Mouse (Mus musculus) liver, embryonic 11.5 days (tissue): ENCODE results near the gene Vmn2r82. TPM values are rescaled to one million over a fixed set of nuclear protein-coding genes. Genes with fewer than 3 reads are reported as not detected.
"Not testable (repeated sequence)": the region's sequence is repeated elsewhere in the genome, so short reads cannot be mapped to it uniquely, and the experiment has no call there.

Source experiments
- ATAC-seq: fragments of 200-750 bp; cut with Nextera tagmentation; replicated peaks from 2 replicates; pipeline ENCODE4 v1.8.0; 2017; ENCODE audit warnings: moderate number of reproducible peaks, mild to moderate bottlenecking, moderate TSS enrichment, moderate library complexity; ENCODE audit not compliant: low FRiP score
- DNase-seq: peaks from one replicate; pipeline ENCODE4 v3.0.0-alpha.2; 2017; ENCODE audit warnings: low spot score
- H3K27ac ChIP-seq: fragments of 300-500 bp; sonication (generic); 2 replicates; pipeline ENCODE4 v1.5.1; 2014; ENCODE audit warnings: mild to moderate bottlenecking, low read depth, low read length, control low read depth
- H3K27me3 ChIP-seq: fragments of 300-500 bp; sonication (generic); replicated peaks from 2 replicates; pipeline ENCODE4 v1.6.1; 2014; ENCODE audit warnings: low read length, mixed read lengths; ENCODE audit not compliant: control insufficient read depth, insufficient read depth
- H3K36me3 ChIP-seq: fragments of 300-500 bp; sonication (generic); 2 replicates; pipeline ENCODE4 v1.6.1; 2014; ENCODE audit warnings: mild to moderate bottlenecking, low read length, moderate library complexity, mixed read lengths; ENCODE audit not compliant: control insufficient read depth, insufficient read depth
- H3K4me1 ChIP-seq: fragments of 300-500 bp; sonication (generic); replicated peaks from 2 replicates; pipeline ENCODE4 v1.6.1; 2014; ENCODE audit warnings: low read length, mixed read lengths; ENCODE audit not compliant: control insufficient read depth, insufficient read depth
- H3K4me2 ChIP-seq: fragments of 300-500 bp; sonication (generic); 2 replicates; pipeline ENCODE4 v1.6.1; 2014; ENCODE audit warnings: mild to moderate bottlenecking, control low read depth, moderate library complexity
- H3K4me3 ChIP-seq: fragments of 300-500 bp; sonication (generic); 2 replicates; pipeline ENCODE4 v1.5.1; 2014; ENCODE audit warnings: low read depth, low read length, control low read depth
- H3K9ac ChIP-seq: fragments of 300-500 bp; sonication (generic); 2 replicates; pipeline ENCODE4 v1.6.1; 2014; ENCODE audit warnings: low read depth, low read length, control low read depth
- H3K9me3 ChIP-seq: fragments of 300-500 bp; sonication (generic); 2 replicates; pipeline ENCODE4 v1.6.1; 2016; ENCODE audit warnings: low read length, inconsistent platforms, mixed read lengths; ENCODE audit not compliant: control insufficient read depth
- WGBS: fragments of 180-500 bp; shearing (Covaris S2); extraction: QIAGEN DNeasy Blood & Tissue Kit; methylation state at CpG from one replicate; pipeline ENCODE4 v1.1.7; 2014; 5-methylcytosine and 5-hydroxymethylcytosine counted together
- polyA plus RNA-seq: library from polyadenylated mRNA; unstranded; fragments of >200 nt; fragmentation: Nextera tagmentation; extraction: Ambion mirVana; gene quantifications from 2 replicates; pipeline ENCODE4 v1.2.1, GENCODE M21; 2014

Gene Vmn2r82
- polyA plus RNA-seq: not detected in 2 replicates

DNA sequence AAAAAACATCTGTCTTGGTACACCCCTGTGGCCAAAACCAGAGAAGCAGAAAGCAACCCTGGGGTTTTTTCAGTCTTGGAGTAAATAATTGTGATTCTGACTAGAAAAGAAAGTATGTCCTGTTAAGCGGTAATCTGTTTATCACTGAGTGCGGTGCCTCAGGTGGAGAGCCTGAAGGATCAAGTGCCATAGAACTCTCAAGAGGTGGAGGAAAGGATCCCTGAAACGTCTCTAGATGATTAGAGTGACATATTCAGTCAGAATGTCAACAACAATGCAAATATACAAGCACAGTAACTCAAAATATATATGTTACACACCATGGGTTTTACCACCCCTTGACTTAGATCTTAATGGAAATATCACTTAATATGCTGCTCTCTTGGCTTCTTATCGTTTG is at the start of gene Vmn2r82:
TSS of gene Vmn2r82 (plus strand) at position 301 of the 400 bp plus-strand sequence.
- 75% methylated on average over 4 of the region's 4 CpGs for WGBS

GRCm38 (mm10) chr10:79322033-79322736 is 34.1 kb upstream of the Vmn2r82 start:
- not testable (repeated sequence) for H3K36me3 ChIP-seq, H3K4me1 ChIP-seq, DNase-seq, H3K4me2 ChIP-seq, H3K9me3 ChIP-seq, H3K27me3 ChIP-seq, H3K9ac ChIP-seq, ATAC-seq, H3K27ac ChIP-seq
- 6% methylated on average over 16 of the region's 16 CpGs for WGBS
- H3K4me3 ChIP-seq: peak overlapping the region; percentile 17; the same call in 1 of the 2 replicates

More for the DNA sequence above, at the start of gene Vmn2r82:
- H3K4me2 ChIP-seq, H3K36me3 ChIP-seq, H3K27me3 ChIP-seq, H3K4me1 ChIP-seq, H3K4me3 ChIP-seq, H3K27ac ChIP-seq, H3K9ac ChIP-seq, DNase-seq, H3K9me3 ChIP-seq, ATAC-seq: not testable (repeated sequence)

DNA sequence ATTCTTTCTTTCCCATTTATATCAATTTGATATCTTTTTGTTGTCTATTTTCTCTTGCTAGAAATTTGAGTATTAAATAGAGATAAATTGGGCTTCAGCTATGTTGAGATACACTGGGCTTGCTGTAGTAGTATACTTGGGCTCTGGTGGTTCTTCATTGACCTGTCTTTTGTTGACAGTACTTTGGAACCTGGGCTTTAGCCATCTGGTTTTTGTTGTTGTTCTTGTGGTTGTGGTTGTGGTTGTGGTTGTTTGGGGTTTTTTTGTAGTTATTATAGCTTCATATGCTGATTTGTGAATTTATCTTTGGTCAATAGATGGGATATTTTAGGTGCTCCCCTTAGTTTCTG is 33.6 kb upstream of the Vmn2r82 start:
- H3K4me3 ChIP-seq: no peak overlapping the region
- H3K9ac ChIP-seq: no peak overlapping the region
- no peak overlapping the region for H3K27ac ChIP-seq
- no peak overlapping the region for H3K4me2 ChIP-seq
- no peaks in the 10 kb centered on the region for H3K27me3 ChIP-seq
- DNase-seq (no peak), ATAC-seq (no peak)
- H3K9me3 ChIP-seq: no peaks in the 10 kb centered on the region
- no peaks in the 10 kb centered on the region for H3K36me3 ChIP-seq
- H3K4me1 ChIP-seq: no peaks in the 10 kb centered on the region

DNA sequence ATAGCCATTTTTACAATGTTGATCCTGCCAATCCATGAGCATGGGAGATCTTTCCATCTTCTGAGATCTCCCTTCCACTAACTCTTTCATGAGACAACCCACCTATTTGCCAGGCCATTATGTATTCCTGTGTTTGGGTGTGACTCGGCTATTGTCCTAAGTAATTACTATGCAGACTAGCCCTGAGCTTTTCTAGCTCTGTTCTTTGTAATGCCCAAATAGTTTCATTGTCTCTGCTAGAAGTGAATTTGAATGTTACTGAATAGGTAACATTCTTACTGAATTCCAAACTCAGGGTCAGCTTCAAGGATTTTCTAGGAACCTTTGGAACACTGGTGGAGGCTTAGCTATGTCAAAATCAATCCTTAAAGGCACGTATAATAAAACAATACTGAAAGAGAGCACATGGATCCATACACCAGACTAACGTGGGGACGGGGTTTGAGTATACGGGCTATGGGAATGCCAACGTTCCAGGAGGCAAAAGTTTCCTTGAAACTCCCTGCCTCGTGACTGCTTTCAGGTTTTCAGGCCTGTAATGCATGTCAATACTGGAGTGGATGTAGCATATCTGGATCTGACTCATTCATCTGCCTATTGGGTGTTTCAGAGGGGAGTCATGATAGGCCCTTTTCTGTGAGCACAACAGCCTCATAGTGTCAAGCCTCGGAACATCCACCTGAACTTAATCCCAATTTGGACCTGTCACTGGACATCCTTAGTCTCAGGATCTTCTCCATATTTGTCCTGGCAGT is 43.8 kb downstream of the Vmn2r82 start:
- not testable (repeated sequence) for ATAC-seq, H3K4me1 ChIP-seq, DNase-seq, H3K27me3 ChIP-seq, H3K4me3 ChIP-seq, H3K36me3 ChIP-seq, H3K9ac ChIP-seq, H3K27ac ChIP-seq, H3K4me2 ChIP-seq, H3K9me3 ChIP-seq
- WGBS: 81% methylated on average over 8 of the region's 8 CpGs

DNA sequence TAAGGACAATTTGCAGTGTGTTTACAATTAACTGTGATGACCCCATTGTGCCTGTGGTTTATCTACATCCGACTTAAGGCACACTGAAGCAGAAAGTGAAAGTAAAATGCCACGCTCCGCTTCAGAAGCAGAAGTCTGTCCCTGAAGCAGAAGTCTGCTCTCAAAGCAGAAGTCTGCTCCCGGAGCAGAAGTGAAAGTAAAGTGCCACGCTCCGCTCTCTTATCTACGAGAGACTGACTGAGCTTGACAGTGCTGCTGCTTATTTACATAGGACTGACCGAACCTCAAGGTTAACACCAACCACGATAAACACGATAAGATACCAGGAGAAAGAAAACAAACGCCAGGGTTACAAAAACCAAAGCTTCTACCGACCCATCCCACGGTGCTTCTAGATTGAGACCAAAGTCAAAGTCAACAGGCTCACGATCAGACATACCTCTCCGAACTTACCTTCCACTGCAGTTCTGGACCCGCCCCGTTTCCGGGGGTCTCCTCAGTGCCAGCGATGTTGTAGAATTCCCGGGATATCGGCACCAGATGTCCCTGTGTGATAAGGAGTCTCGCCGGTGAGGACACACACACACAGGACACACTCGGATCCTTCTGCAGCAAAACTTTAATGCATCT is 60.9 kb downstream of the Vmn2r82 start:
- H3K36me3 ChIP-seq: no peaks in the 10 kb centered on the region
- 82% methylated on average over 24 of the region's 24 CpGs for WGBS
- no peak overlapping the region for H3K4me2 ChIP-seq
- H3K27me3 ChIP-seq: no peaks in the 10 kb centered on the region
- ATAC-seq: no peak
- H3K4me3 ChIP-seq: peak overlapping the region; percentile 17
- H3K27ac ChIP-seq: no peak overlapping the region
- no peak for DNase-seq
- no peaks in the 10 kb centered on the region for H3K4me1 ChIP-seq
- peaks cover 2% of the 10 kb centered on the region; the same call in 1 of the 2 replicates for H3K9me3 ChIP-seq
- no peak overlapping the region for H3K9ac ChIP-seq

DNA sequence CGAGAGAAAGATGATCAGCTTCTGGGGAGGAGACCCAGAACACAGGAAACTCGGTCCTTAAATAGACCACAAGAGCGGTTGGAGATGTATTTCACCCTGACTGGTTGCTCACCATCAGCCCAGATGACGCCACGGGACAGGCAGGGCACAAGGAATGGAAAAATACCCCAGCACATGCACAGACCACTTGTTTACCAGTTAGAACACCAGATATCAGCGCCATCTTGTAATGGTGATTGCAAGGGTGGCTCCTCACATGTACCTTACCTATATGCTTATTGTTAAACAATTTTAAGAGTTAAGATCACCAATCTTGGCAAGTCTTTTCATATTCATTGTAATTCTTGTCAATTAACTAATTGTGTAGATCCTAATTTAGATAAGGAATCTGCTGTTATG is 61.5 kb downstream of the Vmn2r82 start:
- not testable (repeated sequence) for H3K9ac ChIP-seq, ATAC-seq, H3K4me3 ChIP-seq, H3K4me1 ChIP-seq, H3K36me3 ChIP-seq, DNase-seq, H3K27ac ChIP-seq, H3K9me3 ChIP-seq, H3K27me3 ChIP-seq, H3K4me2 ChIP-seq
- WGBS: 83% methylated on average over 6 of the region's 6 CpGs

GRCm38 (mm10) chr10:79435141-79435820 is 79.0 kb downstream of the Vmn2r82 start:
- not testable (repeated sequence) for ATAC-seq, H3K27ac ChIP-seq, H3K4me1 ChIP-seq, H3K27me3 ChIP-seq, DNase-seq, H3K36me3 ChIP-seq, H3K9ac ChIP-seq, H3K4me3 ChIP-seq, H3K4me2 ChIP-seq, H3K9me3 ChIP-seq
- 77% methylated on average over 23 of the region's 23 CpGs for whole genome bisulfite sequencing
